Mouse (Mus musculus): ENCODE data around the gene Sucla2. TPM values are rescaled to one million over a fixed set of nuclear protein-coding genes. Genes with fewer than 3 reads are reported as not detected.
"Not testable (repeated sequence)": the region's sequence is repeated elsewhere in the genome, so short reads cannot be mapped to it uniquely, and the experiment has no call there.

Gene Sucla2
- total RNA-seq, 1 experiment from 2014 or later = 291 TPM

- not testable (repeated sequence) for DNase-seq
These were observed 89.8 kb downstream of the Sucla2 start for GRCm38 (mm10) chr14:73614961-73615360.

GRCm38 (mm10) chr14:73620880-73621279 lies 95.8 kb downstream of the Sucla2 start:
- no peak for DNase-seq

- DNase-seq = no peak
These were observed 97.9 kb downstream of the Sucla2 start for GRCm38 (mm10) chr14:73622988-73623387.

- DNase-seq = no peak
These were observed 100.3 kb downstream of the Sucla2 start for GRCm38 (mm10) chr14:73625469-73625868.

- no peak for DNase-seq
These were observed 106.4 kb downstream of the Sucla2 start for GRCm38 (mm10) chr14:73631511-73631910.

- peak; percentile 49 for DNase-seq
These were observed 107.6 kb downstream of the Sucla2 start for GRCm38 (mm10) chr14:73632648-73633263.

GRCm38 (mm10) chr14:73634356-73634755 lies 109.2 kb downstream of the Sucla2 start:
- peak; percentile 23 for DNase-seq

- DNase-seq = peak; percentile 28
These were observed 112.3 kb downstream of the Sucla2 start for GRCm38 (mm10) chr14:73637460-73637859.

Other genes with a start within 250 kb of the Sucla2 start
- gene Rb1, start 199.5 kb upstream of the Sucla2 start, total RNA-seq (2021) = 19.8 and 21.3 TPM in 2 replicates
- gene Itm2b, start 140.0 kb upstream of the Sucla2 start, total RNA-seq (2021) = 881 and 1,010 TPM in 2 replicates
- gene Med4, start 15.3 kb upstream of the Sucla2 start, total RNA-seq (2021) = 26.0 and 28.0 TPM in 2 replicates
- 6.9 and 8.5 TPM in 2 replicates for gene Nudt15, start 22.9 kb downstream of the Sucla2 start, total RNA-seq (2021)
- gene Gm21750, start 135.9 kb downstream of the Sucla2 start, total RNA-seq (2021) = not detected in 2 replicates